10 mouse cellular contexts compared by ENCODE assay signal in the genomic region with DNA sequence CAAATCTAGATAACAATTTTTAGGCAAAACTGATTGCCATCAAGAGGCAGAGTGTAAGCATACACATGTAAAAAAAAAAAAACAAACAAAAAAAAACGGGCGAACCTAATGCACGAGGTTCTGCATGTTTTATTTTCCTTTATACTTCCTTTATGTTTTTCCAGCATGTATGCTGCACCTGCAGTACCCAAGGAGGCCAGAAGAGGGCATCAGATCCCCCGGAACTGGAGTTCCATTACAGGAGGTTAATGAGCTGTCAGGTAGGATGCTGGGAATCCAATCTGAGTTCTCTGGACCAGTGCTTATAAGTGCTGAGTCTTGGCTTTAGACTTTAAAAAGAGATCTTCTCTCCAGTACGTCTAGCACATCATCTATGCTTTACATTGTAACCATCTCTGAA.
DNase-seq lines count a peak whose midpoint lies in the region; ATAC-seq and TF ChIP-seq lines count a peak whose summit lies in the region.
"Had no signal": no experiment of that assay in that cellular context is flagged by ENCODE, and none has a peak within 500 bp of the region (broad histone marks: within the 10 kb centered on the region; RNA-seq: fewer than 3 reads in every experiment).

No protein-coding gene starts in this region.

- no peak for TF ChIP-seq POLR2A in cerebellum, adult 2 months (IDR thresholded peaks at IDR 0.05; ENCODE audit: borderline replicate concordance, insufficient read depth, low read length)

- peak in 1 of 2 experiments; percentile 17 for DNase-seq in cerebellum, adult 2 months
- DNase-seq in cerebellum, adult 11-12 months = no peak
- DNase-seq in left cerebral cortex, adult 2 months (ENCODE audit: extremely low spot score in 1 of 2, low spot score in 2 of 2) = peak in 1 of 2 experiments; percentile 39
- no peak for DNase-seq in left cerebral cortex, postnatal 25 days (ENCODE audit: low spot score in 2 of 2)
- DNase-seq in adrenal gland, postnatal 10 days = peak; percentile 66
- peak; percentile 4 for DNase-seq in kidney, postnatal 14 days
- DNase-seq in thymus, adult 18-20 months = no peak

- no peaks in the 10 kb centered on the region for H3K4me1 ChIP-seq in cerebellum, adult 2 months (ENCODE audit: control insufficient read depth, insufficient read depth, low read length)
- H3K4me1 ChIP-seq: neural tube, embryonic 12.5 days had no signal

- H3K27me3 ChIP-seq in cerebellum, adult 2 months (ENCODE audit: control insufficient read depth, insufficient read depth, low read length) = no peaks in the 10 kb centered on the region
- H3K27me3 ChIP-seq: neural tube, embryonic 12.5 days had no signal

- ATAC-seq in erythroblast, adult 5-6 weeks (replicated peaks; ENCODE audit: low FRiP score, poor library complexity, severe bottlenecking) = no peak

- intact Hi-C loops in left cerebral cortex, adult 2 months (cut with DNase I) = no loop called here
- intact Hi-C loops in left cerebral cortex, postnatal 25 days (cut with DNase I) = no loop called here

- H3K4me3 ChIP-seq in cerebellum, adult 2 months (replicated peaks; ENCODE audit: insufficient read depth, low read depth, low read length) = no peak overlapping the region
- no peak overlapping the region for H3K4me3 ChIP-seq in left cerebral cortex, adult 2 months
- H3K4me3 ChIP-seq: erythroblast, embryonic 14.5 days; neural tube, embryonic 12.5 days had no signal

- peak; percentile 40; the same call in 1 of the 2 replicates for TF ChIP-seq CTCF in cerebellum, adult 2 months (IDR thresholded peaks at IDR 0.05; ENCODE audit: borderline replicate concordance, insufficient read depth, low read depth, low read length)
- TF ChIP-seq CTCF in left cerebral cortex, adult 2 months (IDR thresholded peaks at IDR 0.05) = peak; percentile 62

- 65% methylated on average over 5 of the region's 5 CpGs for WGBS in cerebellum, adult 2 months

- H3K27ac ChIP-seq in cerebellum, adult 2 months (ENCODE audit: insufficient read depth, low read length) = no peak overlapping the region
- no peak overlapping the region for H3K27ac ChIP-seq in left cerebral cortex, adult 2 months
- H3K27ac ChIP-seq: neural tube, embryonic 12.5 days had no signal

Comparison
In these comparisons a context has a peak if more than half of its experiments do, and no peak if none do; other contexts are left out.
1. DNase-seq: peak in adrenal gland, postnatal 10 days (single experiment) and kidney, postnatal 14 days (single experiment); none in cerebellum, adult 11-12 months (single experiment), left cerebral cortex, postnatal 25 days (0 of 2) and thymus, adult 18-20 months (0 of 2).